Mouse (Mus musculus) fat pad, adult 2 months (tissue): ENCODE measurements around the gene Zfp988.
"Not testable (repeated sequence)": the region's sequence is repeated elsewhere in the genome, so short reads cannot be mapped to it uniquely, and the experiment has no call there.

Source experiments
- DNase-seq: peaks from one replicate; pipeline ENCODE4 v3.0.0-alpha.2; 2011; ENCODE audit warnings: low read depth, low spot score; ENCODE audit errors: extremely low read depth

Gene Zfp988

GRCm38 (mm10) chr4:147343042-147343908 lies 37.8 kb downstream of the Zfp988 start:
- not testable (repeated sequence) for DNase-seq

- DNase-seq = not testable (repeated sequence)
These were observed 39.6 kb downstream of the Zfp988 start for GRCm38 (mm10) chr4:147345061-147345554.

- not testable (repeated sequence) for DNase-seq
These were observed 41.0 kb downstream of the Zfp988 start for GRCm38 (mm10) chr4:147346361-147347035.

GRCm38 (mm10) chr4:147347300-147347699 lies 41.8 kb downstream of the Zfp988 start:
- DNase-seq = not testable (repeated sequence)

- not testable (repeated sequence) for DNase-seq
These were observed 42.4 kb downstream of the Zfp988 start for GRCm38 (mm10) chr4:147347880-147348279.

GRCm38 (mm10) chr4:147348401-147348800 lies 42.9 kb downstream of the Zfp988 start:
- not testable (repeated sequence) for DNase-seq

GRCm38 (mm10) chr4:147348906-147349686 lies 43.6 kb downstream of the Zfp988 start:
- not testable (repeated sequence) for DNase-seq

GRCm38 (mm10) chr4:147349687-147350415 lies 44.4 kb downstream of the Zfp988 start:
- not testable (repeated sequence) for DNase-seq

GRCm38 (mm10) chr4:147350541-147350940 lies 45.1 kb downstream of the Zfp988 start:
- not testable (repeated sequence) for DNase-seq

GRCm38 (mm10) chr4:147351376-147351980 lies 46.0 kb downstream of the Zfp988 start:
- DNase-seq = not testable (repeated sequence)

GRCm38 (mm10) chr4:147353626-147354025 lies 48.2 kb downstream of the Zfp988 start:
- DNase-seq = not testable (repeated sequence)

- not testable (repeated sequence) for DNase-seq
These were observed 50.6 kb downstream of the Zfp988 start for GRCm38 (mm10) chr4:147356042-147356441.

- not testable (repeated sequence) for DNase-seq
These were observed 51.7 kb downstream of the Zfp988 start for GRCm38 (mm10) chr4:147357195-147357594.

- DNase-seq = not testable (repeated sequence)
These were observed 55.5 kb downstream of the Zfp988 start, which contains the start of gene Zfp978 for GRCm38 (mm10) chr4:147361003-147361402. Gene Zfp978, plus strand, starts transcription at chr4:147361303.

GRCm38 (mm10) chr4:147361872-147362271 lies 56.4 kb downstream of the Zfp988 start:
- DNase-seq = not testable (repeated sequence)

GRCm38 (mm10) chr4:147369564-147369963 lies 64.1 kb downstream of the Zfp988 start:
- not testable (repeated sequence) for DNase-seq

GRCm38 (mm10) chr4:147383199-147383598 lies 77.7 kb downstream of the Zfp988 start:
- not testable (repeated sequence) for DNase-seq
